Mouse (Mus musculus) liver, adult (tissue): Measurements from ENCODE around the gene Ctnna3.

Experiments used
- GATA4 ChIP-seq: IDR thresholded peaks from 2 replicates; pipeline ENCODE4 v1.6.1; 2014; ENCODE audit warnings: mild to moderate bottlenecking, low read length; ENCODE audit not compliant: insufficient replicate concordance

Gene Ctnna3

DNA sequence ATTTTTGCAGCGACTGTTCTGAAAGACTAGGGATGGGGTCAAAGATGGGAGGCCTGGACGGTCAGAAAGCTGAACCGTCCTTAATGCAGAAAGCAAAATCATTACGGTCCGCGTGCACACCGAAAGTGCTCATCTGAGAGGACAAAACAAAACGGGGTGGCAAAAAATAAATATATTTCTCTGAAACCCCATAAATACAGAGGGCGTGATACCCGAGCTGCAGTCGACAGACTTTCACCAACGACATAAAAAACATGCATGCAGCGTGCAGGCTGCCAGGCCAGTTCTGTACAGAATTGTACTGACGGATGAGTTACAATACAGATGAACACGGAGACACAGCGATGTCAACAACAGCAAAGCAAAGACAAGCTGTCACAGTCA is 656.3 kb downstream of the Ctnna3 start:
- no peak for TF ChIP-seq GATA4

DNA sequence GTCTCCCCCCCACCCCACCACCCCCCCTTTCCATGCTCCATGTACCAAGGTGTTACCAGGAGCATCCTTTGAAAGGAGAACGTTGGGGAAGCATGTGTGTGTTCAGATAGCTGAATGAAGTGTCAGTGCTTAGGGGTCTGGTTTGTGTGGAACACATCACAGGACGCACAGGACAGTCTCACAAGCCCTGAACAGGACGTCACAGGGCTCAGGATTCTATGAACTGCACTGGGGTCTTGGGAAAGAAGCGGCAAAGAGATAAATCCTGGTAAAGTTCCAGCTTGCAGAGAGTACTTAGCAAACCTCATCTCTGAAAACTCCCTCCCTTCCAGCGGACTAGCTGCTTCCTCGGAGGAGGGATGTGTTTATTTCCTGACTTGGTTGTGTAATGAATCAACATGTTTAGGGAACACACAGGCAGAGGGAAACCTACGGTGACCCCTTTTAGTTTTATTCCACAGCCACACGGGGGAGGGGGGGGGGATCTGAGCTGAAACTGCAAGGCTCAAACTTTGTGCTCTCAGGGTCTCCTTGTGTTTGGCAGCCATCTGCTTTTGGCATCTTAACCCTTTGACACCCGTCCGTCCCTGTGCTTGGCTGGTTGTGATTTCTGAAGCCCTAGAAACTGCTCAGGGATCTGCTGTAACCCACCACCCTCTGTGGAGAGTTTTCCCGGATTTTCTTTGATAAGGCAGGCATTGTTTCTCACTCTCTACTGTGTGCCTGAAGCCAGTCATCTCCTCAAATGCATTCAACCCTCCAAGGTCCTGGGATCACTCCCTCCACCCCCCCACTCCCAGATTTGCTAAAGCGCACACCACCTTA is 656.9 kb downstream of the Ctnna3 start:
- TF ChIP-seq GATA4: no peak

DNA sequence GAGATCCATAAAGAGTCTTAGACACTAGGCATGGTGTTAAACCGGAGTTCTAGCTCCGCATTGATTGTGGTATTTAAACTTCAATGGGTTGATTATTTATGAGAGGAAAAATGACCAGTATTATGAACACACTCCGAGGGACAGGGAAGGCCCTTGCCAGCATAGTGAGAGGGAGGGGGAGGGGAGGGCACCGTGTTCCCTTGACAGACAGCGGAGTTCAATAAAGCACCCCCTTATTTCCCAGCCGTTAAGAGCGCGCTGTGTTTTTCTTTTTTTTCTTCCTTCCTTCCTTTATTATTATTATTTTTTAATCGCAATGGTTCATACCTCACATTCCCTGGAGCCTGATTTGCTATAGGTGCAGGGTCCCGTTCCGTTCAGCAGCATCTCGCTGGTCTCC is 657.6 kb downstream of the Ctnna3 start:
- TF ChIP-seq GATA4: no peak

DNA sequence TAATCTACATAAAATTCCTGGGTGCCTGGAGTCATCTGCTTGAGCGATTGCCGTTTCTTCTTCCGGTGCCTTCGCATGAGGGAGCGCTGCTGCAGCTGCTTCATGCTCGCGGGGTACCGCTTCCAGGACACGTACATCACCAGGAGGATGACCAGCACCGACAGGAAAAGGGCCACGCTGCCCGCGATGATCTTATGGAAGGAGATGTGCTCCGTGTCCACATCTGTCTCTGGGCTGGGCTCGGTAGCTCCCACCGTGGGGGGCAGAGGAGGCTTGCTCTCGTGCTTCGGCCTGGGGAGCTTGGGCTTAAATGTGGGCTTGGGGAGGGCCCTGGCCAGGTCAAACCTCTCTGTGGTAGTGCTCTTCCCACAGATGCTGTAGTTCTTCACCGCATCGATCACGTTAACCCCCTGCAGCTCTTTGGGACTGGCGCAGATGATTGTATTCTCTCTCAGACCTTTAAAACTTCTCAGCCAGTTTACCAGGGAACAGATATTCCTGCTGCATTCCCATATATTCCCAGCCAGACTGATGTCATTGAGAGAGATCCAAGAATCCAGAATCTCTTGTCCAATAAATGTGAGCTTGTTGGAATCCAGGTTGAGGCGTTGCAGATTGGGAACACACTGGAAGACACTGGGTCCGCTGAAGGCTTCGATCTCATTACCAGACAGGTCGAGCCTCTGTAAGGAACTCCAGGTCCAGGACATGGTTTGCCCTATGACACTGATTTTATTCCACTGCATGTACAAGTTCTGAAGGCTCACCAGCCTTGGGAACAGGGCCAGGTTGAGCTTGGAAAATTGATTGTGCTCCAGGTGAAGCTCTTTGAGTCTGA is 658.3 kb downstream of the Ctnna3 start:
- TF ChIP-seq GATA4: no peak

DNA sequence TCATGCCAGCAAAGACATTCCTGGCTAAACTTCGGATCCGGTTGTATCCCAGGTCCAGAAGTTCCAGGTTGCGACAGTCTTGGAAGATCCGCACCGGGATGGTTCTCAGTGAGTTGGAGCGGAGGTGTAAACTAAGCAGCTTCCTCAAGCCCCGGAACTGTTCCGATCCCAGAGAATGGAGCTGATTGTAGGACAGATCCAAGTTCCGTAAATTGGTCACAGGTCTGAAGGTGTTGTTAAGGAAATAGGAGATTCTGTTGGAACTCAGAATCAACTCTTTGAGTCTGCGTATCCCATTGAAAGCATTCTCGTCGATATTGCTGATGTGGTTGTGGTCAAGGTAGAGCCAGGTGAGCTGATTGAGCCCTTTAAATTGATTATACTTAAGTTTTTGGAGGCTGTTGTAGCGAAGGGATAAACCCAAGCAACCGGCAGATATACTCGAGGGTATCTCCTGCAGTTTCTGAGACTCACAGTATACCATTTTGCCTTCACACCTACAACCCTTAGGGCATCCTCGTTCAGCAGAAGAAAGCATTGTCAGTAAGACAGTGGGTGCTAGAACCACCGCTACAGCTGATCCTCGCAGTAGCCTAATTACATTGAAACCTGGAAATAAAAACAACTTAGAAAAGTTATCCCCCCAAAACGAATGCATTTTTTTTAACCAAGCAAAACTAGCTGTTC is 659.0 kb downstream of the Ctnna3 start:
- TF ChIP-seq GATA4: no peak

DNA sequence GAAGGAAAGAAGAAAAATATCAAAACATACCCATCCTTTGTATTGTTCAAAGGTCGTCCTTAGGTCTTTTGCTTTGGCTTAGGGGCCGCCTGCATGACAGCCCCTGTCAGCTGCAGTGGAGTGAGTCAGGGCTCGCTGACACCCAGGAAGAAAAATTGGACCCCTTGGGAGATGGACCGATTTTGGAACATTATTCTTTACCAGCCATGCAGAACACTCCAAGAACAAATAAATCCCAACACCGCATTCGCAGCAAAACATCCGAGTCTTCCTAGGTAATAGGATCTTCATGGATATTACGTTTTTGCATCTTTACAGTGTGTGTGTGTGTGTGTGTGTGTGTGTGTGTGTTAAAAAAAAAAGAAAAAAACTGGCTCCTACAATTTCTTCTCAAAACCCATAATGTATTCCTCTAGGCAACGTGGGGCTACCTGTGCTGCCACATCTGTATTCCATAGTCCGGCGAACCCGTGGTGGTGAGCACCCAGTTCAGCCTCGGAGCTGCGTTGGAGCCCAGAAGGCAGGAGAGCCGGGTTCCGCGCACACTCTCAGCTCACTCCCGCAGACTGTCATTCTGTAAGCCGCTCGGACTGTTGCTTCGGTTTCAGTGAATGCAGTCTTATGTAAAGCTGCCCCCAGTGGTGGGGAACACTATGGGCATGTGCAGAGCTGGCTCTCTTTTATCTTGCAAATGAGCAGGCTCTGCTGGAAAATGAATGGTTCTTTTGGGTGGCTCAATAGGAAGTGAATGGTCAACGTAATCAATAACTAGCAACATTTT is 660.0 kb downstream of the Ctnna3 start, which contains the start of gene Lrrtm3:
Gene Lrrtm3 (minus strand): TSS at position 598 of the 781 bp plus-strand sequence.
- TF ChIP-seq GATA4: no peak

DNA sequence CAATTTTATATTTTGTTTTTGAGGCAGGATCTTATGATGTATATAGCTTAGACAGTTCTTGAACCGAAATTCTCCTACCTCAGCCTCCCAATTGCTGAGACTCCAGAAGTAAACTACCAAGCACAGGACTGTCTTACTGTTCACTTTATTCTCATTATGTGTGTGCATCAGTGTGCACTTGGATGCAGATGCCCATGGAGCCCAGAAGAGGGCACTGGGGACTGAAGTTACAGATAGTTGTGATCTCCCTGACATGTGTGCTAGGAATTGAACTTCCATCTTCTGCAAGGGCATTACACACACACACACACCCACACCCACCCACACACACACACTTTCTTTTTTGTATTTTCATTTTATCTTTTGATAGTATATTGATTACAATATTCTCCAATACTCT is 666.6 kb downstream of the Ctnna3 start:
- TF ChIP-seq GATA4: no peak

DNA sequence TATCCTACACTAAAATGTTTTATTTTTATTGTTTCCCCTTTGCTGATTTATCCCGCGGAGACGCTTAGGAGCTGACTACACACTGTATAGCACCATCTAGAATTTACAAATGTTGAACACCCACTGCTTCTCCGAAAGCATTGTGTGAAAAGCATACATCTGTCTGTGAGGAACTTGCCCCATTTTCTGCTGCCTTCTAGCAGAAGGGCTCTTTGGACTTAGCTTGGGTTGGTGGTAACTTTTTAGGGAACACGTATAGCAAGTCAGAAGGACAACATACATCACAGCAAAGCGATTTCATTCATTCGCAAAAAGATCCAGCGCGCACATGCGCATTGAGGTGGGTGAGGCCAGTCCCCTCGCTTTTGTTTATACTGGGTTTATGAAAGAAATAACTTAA is 685.3 kb downstream of the Ctnna3 start:
- no peak for TF ChIP-seq GATA4

DNA sequence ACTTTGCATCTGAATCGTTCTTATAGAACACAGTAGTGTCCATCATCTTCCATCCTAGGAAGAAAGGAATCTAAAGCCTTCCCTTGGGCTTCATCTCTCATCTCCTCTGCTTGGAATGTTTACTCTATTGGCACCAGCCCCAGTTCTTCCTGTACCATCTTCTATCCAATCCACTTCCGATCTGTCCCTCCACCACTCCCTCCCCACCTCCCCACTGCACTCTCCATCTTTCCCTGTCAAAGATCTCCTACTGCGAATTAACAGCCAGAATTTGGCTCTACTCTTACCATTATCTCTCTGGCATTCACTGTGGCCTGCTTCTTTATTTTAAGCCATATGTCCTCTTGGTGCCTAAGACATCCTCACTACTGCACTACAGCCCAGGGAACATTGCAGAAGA is 688.9 kb downstream of the Ctnna3 start:
- TF ChIP-seq GATA4: no peak

DNA sequence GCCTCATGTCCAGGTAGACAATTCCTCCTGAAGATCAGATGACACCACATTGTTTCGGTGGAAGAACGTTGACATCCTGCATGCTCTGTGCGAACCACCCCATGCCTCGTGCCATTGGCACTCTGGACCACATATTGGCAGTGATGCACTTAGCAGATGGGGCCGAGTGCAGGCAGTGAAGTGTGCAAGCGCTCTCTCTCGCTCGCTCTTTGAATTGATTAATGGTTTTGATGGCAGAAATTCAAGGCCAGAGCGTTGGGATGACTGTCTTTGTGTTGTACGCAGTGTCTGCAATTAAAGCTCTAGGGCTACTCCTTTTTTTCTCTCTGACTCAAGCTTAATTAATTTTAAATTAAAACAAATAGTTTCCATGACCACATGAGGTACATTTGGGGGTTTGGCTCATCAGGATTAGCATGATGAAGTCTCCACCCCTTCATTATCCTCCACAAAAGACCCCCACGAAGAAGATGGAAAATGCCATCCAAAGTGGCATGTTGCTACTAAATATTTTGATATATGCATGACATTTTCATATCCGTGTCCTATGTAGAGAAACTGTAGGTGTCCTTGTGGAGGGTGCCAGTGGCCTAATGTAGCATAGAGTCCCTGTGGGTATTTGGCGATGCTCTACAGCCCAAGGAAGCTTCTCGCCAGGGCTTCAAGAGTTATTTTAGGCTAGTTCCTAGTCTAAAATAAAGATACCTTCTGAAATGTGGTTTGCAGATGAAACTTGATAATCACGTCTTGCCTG is 700.7 kb downstream of the Ctnna3 start:
- no peak for TF ChIP-seq GATA4

DNA sequence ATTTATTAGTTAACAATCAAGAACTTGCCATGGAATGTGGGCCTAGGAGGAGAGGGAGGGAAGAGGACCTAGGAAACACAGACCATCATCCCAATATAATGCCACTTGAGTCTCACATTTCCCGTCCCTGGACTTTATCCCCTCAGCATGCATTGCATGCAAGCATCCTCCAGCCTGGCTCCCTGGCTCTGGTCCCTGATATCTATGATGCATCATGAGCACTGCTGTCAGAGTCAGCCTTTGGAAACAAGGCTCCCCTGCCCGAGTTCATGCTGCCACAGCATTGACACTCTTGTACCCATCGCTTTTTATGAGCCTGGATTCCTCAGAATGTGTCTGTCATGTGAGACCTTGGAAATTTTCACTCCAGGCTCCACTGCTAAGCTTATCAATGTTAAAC is 703.6 kb downstream of the Ctnna3 start:
- no peak for TF ChIP-seq GATA4

DNA sequence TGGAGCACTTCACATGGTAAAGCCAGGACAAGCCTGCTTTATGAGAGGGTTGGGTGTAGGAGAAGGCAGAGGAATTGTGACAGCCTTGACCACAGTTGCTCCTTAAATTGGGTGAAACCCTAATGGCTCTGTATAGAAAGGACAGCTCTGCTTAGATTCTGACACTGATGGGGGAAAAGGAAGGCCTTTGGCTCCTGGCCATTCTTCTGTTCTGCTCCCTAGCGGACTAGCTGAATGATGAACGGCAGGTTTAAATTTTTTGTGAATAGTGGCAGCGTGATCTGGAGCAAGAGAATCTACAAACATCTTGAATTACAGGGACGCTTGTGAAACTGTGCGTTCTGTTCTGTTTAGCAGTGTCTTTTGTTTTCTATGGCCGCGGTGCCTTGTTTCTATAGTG is 705.6 kb downstream of the Ctnna3 start:
- TF ChIP-seq GATA4: no peak

DNA sequence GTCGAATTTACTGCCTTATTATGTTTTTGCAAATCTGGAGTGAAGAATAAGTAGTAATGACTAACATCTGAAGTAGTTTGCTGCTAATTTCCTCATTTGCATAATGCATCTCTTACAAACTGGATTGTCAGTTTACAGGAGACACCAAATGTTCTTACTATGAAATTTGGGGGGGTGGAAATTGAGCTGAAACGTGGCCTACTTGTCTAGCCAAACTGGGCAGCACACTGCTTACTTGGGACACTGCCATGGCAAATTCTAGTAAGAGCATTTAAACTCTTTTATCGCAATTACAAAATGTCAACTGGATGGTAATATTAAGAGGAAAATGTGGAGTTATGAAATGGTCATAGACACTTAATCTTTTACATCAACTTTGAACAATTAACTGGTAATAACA is 716.6 kb downstream of the Ctnna3 start:
- TF ChIP-seq GATA4: no peak

DNA sequence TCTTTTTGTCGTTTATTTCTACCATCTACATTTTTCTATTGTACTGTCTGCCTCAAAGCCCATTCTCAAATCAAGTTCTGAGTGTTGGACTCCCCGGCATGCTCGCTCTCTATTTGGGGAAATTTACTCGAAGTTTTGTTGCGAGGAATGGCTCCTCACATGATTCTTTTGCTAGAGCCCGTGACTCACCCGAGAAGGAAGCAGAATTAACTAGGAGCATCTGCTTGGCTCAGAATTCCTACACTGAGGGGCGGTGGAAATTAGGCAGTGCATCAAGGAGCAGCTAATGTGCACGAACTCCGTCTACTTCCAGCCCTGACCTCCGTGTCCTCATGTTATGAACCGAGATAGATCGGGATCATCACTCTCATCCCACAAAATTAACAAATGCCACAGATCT is 751.8 kb downstream of the Ctnna3 start:
- TF ChIP-seq GATA4: no peak

DNA sequence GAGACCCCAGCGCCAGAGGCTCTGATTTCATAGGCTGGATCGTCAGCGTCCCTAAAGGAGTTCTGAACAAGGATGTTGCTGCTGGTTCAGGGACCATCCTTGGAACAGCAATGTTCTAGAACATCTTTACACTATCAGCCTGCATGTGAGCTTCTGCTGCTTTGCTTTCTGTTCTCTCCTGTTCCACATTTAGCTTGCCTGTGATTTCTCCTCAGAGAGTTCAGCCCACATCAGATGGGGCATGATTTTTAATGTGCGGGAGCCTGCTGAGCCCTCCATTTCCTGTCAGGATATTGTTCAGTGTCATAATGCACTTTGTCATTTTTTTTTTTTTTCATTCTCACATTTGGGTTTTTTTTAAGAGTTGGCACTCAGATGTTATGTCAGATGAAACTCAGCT is 752.8 kb downstream of the Ctnna3 start:
- TF ChIP-seq GATA4: no peak

DNA sequence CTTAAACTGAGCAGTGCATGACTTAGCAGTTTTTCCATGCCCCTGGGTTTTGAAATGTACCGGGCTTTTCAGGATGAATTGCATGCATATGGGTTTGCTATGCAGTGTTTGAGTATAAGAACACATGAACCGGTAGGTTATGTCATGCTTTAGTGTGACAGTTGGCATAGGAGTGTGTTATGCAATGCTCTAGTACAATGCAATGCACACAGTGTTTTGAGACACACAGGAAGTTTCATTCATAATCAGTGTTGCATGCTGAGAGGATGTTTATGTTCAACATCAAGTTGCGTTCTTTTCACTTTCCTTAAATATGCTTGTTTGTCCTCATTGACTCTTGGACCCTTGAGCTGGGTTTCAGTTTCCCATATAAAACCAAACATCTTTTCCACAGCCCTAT is 758.1 kb downstream of the Ctnna3 start:
- no peak for TF ChIP-seq GATA4
